Mouse (Mus musculus): ENCODE results near the gene Cacna2d1. TPM values are rescaled to one million over a fixed set of nuclear protein-coding genes. Genes with fewer than 3 reads are reported as not detected.

Gene Cacna2d1
- polyA plus RNA-seq, 1 experiment from 2014 or later, result 26.5 TPM

GRCm38 (mm10) chr5:16181041-16181440 lies 246.6 kb downstream of the Cacna2d1 start:
- 87% methylated on average over 7 of the region's 7 CpGs for WGBS

GRCm38 (mm10) chr5:16184064-16184463 lies 249.6 kb downstream of the Cacna2d1 start:
- H3K27me3 ChIP-seq (ENCODE audit: control insufficient read depth, insufficient read depth, low read length), result no peaks in the 10 kb centered on the region
- no peaks in the 10 kb centered on the region for H3K9me3 ChIP-seq (ENCODE audit: control insufficient read depth, low read length)
- WGBS, result 90% methylated on average over 1 of the region's 1 CpGs
- H3K27ac ChIP-seq (ENCODE audit: low read depth, low read length), result no peak overlapping the region
- H3K4me1 ChIP-seq (replicated peaks; ENCODE audit: control insufficient read depth, insufficient read depth, low read length), result no peaks in the 10 kb centered on the region
- H3K36me3 ChIP-seq (ENCODE audit: control insufficient read depth, insufficient read depth, low read length), result no peaks in the 10 kb centered on the region
- H3K4me2 ChIP-seq (replicated peaks; ENCODE audit: low read depth, low read length), result no peak overlapping the region
- H3K9ac ChIP-seq (ENCODE audit: low read depth, low read length), result no peak overlapping the region
- no peak for DNase-seq (ENCODE audit: low spot score)
- no peak for ATAC-seq (ENCODE audit: low FRiP score)
- H3K4me3 ChIP-seq (ENCODE audit: low read depth, low read length), result no peak overlapping the region

More at GRCm38 (mm10) chr5:16181041-16181440, 246.6 kb downstream of the Cacna2d1 start:
- Histone ChIP-seq H3K9me3 (ENCODE audit: control insufficient read depth, low read length) (no peaks in the 10 kb centered on the region), H3K4me1 (replicated peaks; ENCODE audit: control insufficient read depth, insufficient read depth, low read length) (no peaks in the 10 kb centered on the region), H3K27ac (ENCODE audit: low read depth, low read length) (no peak overlapping the region), H3K36me3 (ENCODE audit: control insufficient read depth, insufficient read depth, low read length) (no peaks in the 10 kb centered on the region), H3K4me3 (ENCODE audit: low read depth, low read length) (no peak overlapping the region), H3K9ac (ENCODE audit: low read depth, low read length) (no peak overlapping the region), H3K27me3 (ENCODE audit: control insufficient read depth, insufficient read depth, low read length) (no peaks in the 10 kb centered on the region), H3K4me2 (replicated peaks; ENCODE audit: low read depth, low read length) (no peak overlapping the region)
- DNase-seq (ENCODE audit: low spot score) (no peak), ATAC-seq (ENCODE audit: low FRiP score) (0 out of 2 replicates have a peak, but pooled peaks have one; percentile 17)

- Histone ChIP-seq H3K4me3 (ENCODE audit: low read depth, low read length) (no peak overlapping the region), H3K27ac (ENCODE audit: low read depth, low read length) (no peak overlapping the region), H3K4me1 (replicated peaks; ENCODE audit: control insufficient read depth, insufficient read depth, low read length) (no peaks in the 10 kb centered on the region), H3K4me2 (replicated peaks; ENCODE audit: low read depth, low read length) (no peak overlapping the region), H3K27me3 (ENCODE audit: control insufficient read depth, insufficient read depth, low read length) (no peaks in the 10 kb centered on the region), H3K9me3 (ENCODE audit: control insufficient read depth, low read length) (no peaks in the 10 kb centered on the region), H3K36me3 (ENCODE audit: control insufficient read depth, insufficient read depth, low read length) (no peaks in the 10 kb centered on the region), H3K9ac (ENCODE audit: low read depth, low read length) (no peak overlapping the region)
- ATAC-seq (ENCODE audit: low FRiP score) (no peak), DNase-seq (ENCODE audit: low spot score) (no peak)
- WGBS, result 59% methylated on average over 3 of the region's 3 CpGs
These were observed 253.4 kb downstream of the Cacna2d1 start for GRCm38 (mm10) chr5:16187931-16188330.

GRCm38 (mm10) chr5:16189878-16190277 lies 255.4 kb downstream of the Cacna2d1 start:
- Histone ChIP-seq H3K4me2 (replicated peaks; ENCODE audit: low read depth, low read length) (no peak overlapping the region), H3K27ac (ENCODE audit: low read depth, low read length) (no peak overlapping the region), H3K4me1 (replicated peaks; ENCODE audit: control insufficient read depth, insufficient read depth, low read length) (no peaks in the 10 kb centered on the region), H3K27me3 (ENCODE audit: control insufficient read depth, insufficient read depth, low read length) (no peaks in the 10 kb centered on the region), H3K36me3 (ENCODE audit: control insufficient read depth, insufficient read depth, low read length) (no peaks in the 10 kb centered on the region), H3K9ac (ENCODE audit: low read depth, low read length) (no peak overlapping the region), H3K9me3 (ENCODE audit: control insufficient read depth, low read length) (no peaks in the 10 kb centered on the region), H3K4me3 (ENCODE audit: low read depth, low read length) (no peak overlapping the region)
- WGBS, result 79% methylated on average over 4 of the region's 4 CpGs
- no peak for ATAC-seq (ENCODE audit: low FRiP score)
- no peak for DNase-seq (ENCODE audit: low spot score)

GRCm38 (mm10) chr5:16191165-16191564 lies 256.7 kb downstream of the Cacna2d1 start:
- Histone ChIP-seq H3K4me1 (replicated peaks; ENCODE audit: control insufficient read depth, insufficient read depth, low read length) (no peaks in the 10 kb centered on the region), H3K4me3 (ENCODE audit: low read depth, low read length) (no peak overlapping the region), H3K9me3 (ENCODE audit: control insufficient read depth, low read length) (no peaks in the 10 kb centered on the region), H3K4me2 (replicated peaks; ENCODE audit: low read depth, low read length) (no peak overlapping the region), H3K27me3 (ENCODE audit: control insufficient read depth, insufficient read depth, low read length) (no peaks in the 10 kb centered on the region), H3K36me3 (ENCODE audit: control insufficient read depth, insufficient read depth, low read length) (no peaks in the 10 kb centered on the region), H3K9ac (ENCODE audit: low read depth, low read length) (no peak overlapping the region), H3K27ac (ENCODE audit: low read depth, low read length) (no peak overlapping the region)
- WGBS, result 85% methylated on average over 3 of the region's 3 CpGs
- DNase-seq (ENCODE audit: low spot score) (no peak), ATAC-seq (ENCODE audit: low FRiP score) (no peak)

GRCm38 (mm10) chr5:16199816-16200215 lies 265.3 kb downstream of the Cacna2d1 start:
- DNase-seq (ENCODE audit: low spot score), result peak; percentile 31
- H3K4me1 ChIP-seq (replicated peaks; ENCODE audit: control insufficient read depth, insufficient read depth, low read length), result no peaks in the 10 kb centered on the region
- H3K36me3 ChIP-seq (ENCODE audit: control insufficient read depth, insufficient read depth, low read length), result no peaks in the 10 kb centered on the region
- no peaks in the 10 kb centered on the region for H3K9me3 ChIP-seq (ENCODE audit: control insufficient read depth, low read length)
- WGBS, result 44% methylated on average over 2 of the region's 2 CpGs
- H3K4me3 ChIP-seq (ENCODE audit: low read depth, low read length), result no peak overlapping the region
- 0 out of 2 replicates have a peak, but pooled peaks have one; percentile 63 for ATAC-seq (ENCODE audit: low FRiP score)
- H3K27ac ChIP-seq (ENCODE audit: low read depth, low read length), result no peak overlapping the region
- no peaks in the 10 kb centered on the region for H3K27me3 ChIP-seq (ENCODE audit: control insufficient read depth, insufficient read depth, low read length)
- H3K4me2 ChIP-seq (replicated peaks; ENCODE audit: low read depth, low read length), result no peak overlapping the region
- H3K9ac ChIP-seq (ENCODE audit: low read depth, low read length), result no peak overlapping the region

- Histone ChIP-seq H3K4me3 (ENCODE audit: low read depth, low read length) (no peak overlapping the region), H3K36me3 (ENCODE audit: control insufficient read depth, insufficient read depth, low read length) (no peaks in the 10 kb centered on the region), H3K4me2 (replicated peaks; ENCODE audit: low read depth, low read length) (no peak overlapping the region), H3K9me3 (ENCODE audit: control insufficient read depth, low read length) (no peaks in the 10 kb centered on the region), H3K27ac (ENCODE audit: low read depth, low read length) (no peak overlapping the region), H3K27me3 (ENCODE audit: control insufficient read depth, insufficient read depth, low read length) (no peaks in the 10 kb centered on the region), H3K4me1 (replicated peaks; ENCODE audit: control insufficient read depth, insufficient read depth, low read length) (no peaks in the 10 kb centered on the region), H3K9ac (ENCODE audit: low read depth, low read length) (no peak overlapping the region)
- DNase-seq (ENCODE audit: low spot score) (no peak), ATAC-seq (ENCODE audit: low FRiP score) (no peak)
- 79% methylated on average over 4 of the region's 4 CpGs for WGBS
These were observed 287.5 kb downstream of the Cacna2d1 start for GRCm38 (mm10) chr5:16221960-16222359.

- 70% methylated on average over 2 of the region's 2 CpGs for WGBS
- Histone ChIP-seq H3K4me3 (ENCODE audit: low read depth, low read length) (no peak overlapping the region), H3K27ac (ENCODE audit: low read depth, low read length) (no peak overlapping the region), H3K9ac (ENCODE audit: low read depth, low read length) (no peak overlapping the region), H3K27me3 (ENCODE audit: control insufficient read depth, insufficient read depth, low read length) (no peaks in the 10 kb centered on the region), H3K4me1 (replicated peaks; ENCODE audit: control insufficient read depth, insufficient read depth, low read length) (no peaks in the 10 kb centered on the region), H3K9me3 (ENCODE audit: control insufficient read depth, low read length) (no peaks in the 10 kb centered on the region), H3K36me3 (ENCODE audit: control insufficient read depth, insufficient read depth, low read length) (no peaks in the 10 kb centered on the region), H3K4me2 (replicated peaks; ENCODE audit: low read depth, low read length) (no peak overlapping the region)
- ATAC-seq (ENCODE audit: low FRiP score) (no peak), DNase-seq (ENCODE audit: low spot score) (no peak)
These were observed 290.9 kb downstream of the Cacna2d1 start for GRCm38 (mm10) chr5:16225359-16225758.

- H3K27me3 ChIP-seq (ENCODE audit: control insufficient read depth, insufficient read depth, low read length), result no peaks in the 10 kb centered on the region
- no peak overlapping the region for H3K27ac ChIP-seq (ENCODE audit: low read depth, low read length)
- DNase-seq (ENCODE audit: low spot score), result no peak
- H3K4me1 ChIP-seq (replicated peaks; ENCODE audit: control insufficient read depth, insufficient read depth, low read length), result no peaks in the 10 kb centered on the region
- ATAC-seq (ENCODE audit: low FRiP score), result no peak
- no peaks in the 10 kb centered on the region for H3K36me3 ChIP-seq (ENCODE audit: control insufficient read depth, insufficient read depth, low read length)
- H3K9me3 ChIP-seq (ENCODE audit: control insufficient read depth, low read length), result no peaks in the 10 kb centered on the region
- no peak overlapping the region for H3K4me3 ChIP-seq (ENCODE audit: low read depth, low read length)
- no peak overlapping the region for H3K9ac ChIP-seq (ENCODE audit: low read depth, low read length)
- no peak overlapping the region for H3K4me2 ChIP-seq (replicated peaks; ENCODE audit: low read depth, low read length)
- 92% methylated on average over 3 of the region's 3 CpGs for WGBS
These were observed 294.9 kb downstream of the Cacna2d1 start for GRCm38 (mm10) chr5:16229384-16229783.
